Mouse (Mus musculus): ENCODE results near the gene 4931406P16Rik.
"Not testable (repeated sequence)": the region's sequence is repeated elsewhere in the genome, so short reads cannot be mapped to it uniquely, and the experiment has no call there.

4931406P16Rik gene

DNA sequence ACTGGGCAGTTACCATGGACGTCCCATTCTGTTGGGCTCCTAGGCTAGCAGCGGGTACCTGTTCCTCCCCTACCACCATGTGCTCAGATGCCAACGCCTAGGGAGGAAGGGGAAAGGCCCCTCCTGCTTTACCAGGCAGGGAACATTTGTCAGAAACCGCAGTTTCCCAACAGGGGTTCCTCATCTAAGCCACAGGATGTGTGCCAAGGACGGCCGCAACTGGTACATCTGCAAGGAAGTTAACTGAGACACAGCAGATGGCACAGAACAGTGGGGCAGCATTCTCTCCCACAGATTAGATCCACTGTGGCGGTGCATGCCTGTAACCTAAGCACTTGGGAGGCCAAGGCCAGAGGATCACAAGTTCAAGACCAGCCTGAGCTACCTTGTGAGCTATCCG is 98.7 kb downstream of the 4931406P16Rik start:
- no peak for DNase-seq (ENCODE audit: low spot score in 2 of 2)

DNA sequence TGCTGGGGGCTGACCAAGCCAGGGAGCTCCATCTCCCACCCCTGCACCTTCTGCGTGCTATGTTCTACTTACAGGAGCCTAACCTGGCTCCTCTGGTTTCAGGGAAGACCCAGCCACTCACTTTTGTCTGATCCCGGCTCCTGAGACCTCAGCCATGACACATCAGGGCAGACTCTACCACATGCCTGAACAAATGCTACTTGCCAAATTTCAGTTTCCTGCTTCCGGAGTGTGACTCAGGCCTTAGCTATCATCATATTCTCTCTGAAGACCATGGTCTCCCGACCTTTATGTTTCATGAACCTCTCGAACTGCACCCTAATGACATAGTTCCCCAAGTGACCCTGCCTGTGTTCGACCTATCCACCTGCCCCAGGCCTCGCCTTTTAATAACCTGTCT is 100.1 kb downstream of the 4931406P16Rik start:
- no peak for DNase-seq (ENCODE audit: low spot score in 2 of 2)

DNA sequence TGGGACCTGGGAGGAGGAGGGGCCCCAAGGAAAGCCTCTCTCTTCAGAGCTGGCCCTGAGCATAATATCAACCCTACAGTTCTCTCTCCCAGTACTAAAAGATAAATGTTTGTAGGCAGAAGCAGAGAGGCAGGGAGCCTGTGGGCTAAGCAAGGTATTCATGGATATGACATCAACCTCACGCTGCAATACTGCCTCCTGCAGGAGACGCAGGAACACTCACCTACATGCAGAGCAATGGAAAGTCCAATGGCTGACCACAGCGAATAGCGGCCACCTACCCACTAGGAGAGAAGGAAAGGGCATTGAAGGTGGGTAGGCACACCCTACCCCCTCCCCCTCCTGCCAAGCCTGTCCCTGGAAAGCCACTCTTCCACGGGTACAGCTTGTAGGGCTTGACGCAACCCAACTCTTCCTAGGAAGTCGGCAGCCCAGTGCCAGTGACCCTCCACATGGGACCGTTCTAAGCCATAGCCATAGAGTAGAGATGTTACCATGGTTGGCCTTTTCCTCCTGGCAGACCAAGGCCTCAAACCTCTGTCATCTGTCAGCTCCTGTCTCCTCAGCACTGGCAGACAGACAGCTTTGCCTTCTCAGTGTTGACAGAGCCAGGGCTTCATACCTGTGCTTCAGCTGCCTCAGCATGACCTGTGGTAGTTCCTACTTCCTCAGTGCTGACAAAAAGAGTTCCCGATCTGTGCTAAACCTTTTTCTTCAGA is 105.2 kb downstream of the 4931406P16Rik start:
- DNase-seq (ENCODE audit: low spot score in 2 of 2): no peak

DNA sequence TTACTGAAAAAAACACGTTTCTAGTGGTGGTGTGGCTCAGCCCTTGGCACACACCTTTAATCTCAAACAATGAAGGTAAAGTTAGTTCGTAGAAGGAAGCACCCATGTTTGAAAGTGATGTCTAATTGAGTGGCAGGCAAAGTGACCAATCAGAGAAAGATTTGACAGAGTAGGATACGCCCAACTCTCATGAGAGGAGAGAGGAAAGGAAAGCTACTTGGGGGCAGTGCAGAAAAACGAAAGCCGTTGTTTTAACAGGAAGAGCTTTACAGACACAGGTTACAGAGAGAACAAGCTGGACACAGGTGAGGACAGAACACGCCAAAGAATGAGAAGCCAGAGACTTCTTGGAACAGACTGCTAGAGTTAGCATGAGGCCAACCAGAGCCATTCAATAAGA is 107.0 kb downstream of the 4931406P16Rik start:
- no peak for DNase-seq (ENCODE audit: low spot score in 2 of 2)

DNA sequence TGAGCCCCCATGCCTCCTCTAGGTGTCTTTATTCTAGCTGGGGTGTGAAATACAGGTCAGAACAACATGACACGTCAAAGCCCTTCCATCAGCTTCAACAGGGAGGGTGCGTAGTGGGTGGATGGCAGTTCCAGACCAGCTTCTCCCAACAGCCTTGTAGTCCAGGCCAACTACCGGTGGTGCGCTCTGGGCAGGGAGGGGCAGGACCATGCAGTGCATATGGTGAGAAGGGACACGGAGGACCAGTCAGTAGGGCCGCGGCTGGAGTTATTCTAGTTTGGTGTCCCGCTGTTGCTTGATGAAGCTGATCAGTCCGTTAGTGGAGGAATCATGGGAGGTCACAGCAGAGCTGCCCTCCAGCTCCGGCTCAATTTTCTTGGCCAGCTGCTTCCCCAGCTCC is 111.2 kb downstream of the 4931406P16Rik start:
- not testable (repeated sequence) for DNase-seq (ENCODE audit: low spot score in 2 of 2)

DNA sequence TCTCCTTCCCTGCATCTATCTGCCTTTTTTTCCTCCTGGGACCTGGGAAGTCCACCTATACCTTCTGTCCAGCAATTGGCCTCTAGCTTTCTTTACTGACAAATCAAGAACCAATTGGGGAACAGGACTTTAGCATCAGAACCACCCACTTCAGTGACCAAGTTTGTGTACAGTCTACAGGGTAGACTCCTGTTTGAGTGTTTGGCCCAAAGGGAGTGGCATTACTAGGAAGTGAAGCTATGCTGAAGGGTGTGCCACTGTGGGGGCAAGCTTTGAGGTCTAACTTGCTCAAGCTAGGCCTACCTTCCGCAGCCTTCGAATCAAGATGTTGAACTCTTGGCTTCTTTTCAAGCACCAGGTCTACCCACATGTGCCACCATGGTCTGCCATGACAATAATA is 112.5 kb downstream of the 4931406P16Rik start:
- no peak for DNase-seq (ENCODE audit: low spot score in 2 of 2)

DNA sequence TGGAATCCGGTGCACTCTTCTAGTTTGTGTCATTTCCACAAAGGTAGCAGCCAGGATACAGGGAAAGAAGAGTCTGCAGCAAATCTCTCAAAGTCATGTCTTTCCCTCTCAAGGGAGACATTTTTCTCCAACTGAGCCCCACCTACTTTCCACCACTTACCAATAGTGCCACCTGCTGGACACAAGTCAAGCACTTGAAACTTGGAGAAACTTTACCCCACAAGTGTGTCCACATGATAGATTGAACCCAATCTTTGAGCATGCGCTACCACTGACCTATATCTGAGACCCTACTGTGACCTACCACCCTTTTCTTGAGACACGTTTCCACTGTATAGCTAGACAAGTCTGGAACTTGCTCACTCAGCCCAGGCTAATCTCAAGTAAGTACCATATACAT is 115.0 kb downstream of the 4931406P16Rik start:
- DNase-seq (ENCODE audit: low spot score in 2 of 2): peak in 1 of 2 experiments; percentile 34

DNA sequence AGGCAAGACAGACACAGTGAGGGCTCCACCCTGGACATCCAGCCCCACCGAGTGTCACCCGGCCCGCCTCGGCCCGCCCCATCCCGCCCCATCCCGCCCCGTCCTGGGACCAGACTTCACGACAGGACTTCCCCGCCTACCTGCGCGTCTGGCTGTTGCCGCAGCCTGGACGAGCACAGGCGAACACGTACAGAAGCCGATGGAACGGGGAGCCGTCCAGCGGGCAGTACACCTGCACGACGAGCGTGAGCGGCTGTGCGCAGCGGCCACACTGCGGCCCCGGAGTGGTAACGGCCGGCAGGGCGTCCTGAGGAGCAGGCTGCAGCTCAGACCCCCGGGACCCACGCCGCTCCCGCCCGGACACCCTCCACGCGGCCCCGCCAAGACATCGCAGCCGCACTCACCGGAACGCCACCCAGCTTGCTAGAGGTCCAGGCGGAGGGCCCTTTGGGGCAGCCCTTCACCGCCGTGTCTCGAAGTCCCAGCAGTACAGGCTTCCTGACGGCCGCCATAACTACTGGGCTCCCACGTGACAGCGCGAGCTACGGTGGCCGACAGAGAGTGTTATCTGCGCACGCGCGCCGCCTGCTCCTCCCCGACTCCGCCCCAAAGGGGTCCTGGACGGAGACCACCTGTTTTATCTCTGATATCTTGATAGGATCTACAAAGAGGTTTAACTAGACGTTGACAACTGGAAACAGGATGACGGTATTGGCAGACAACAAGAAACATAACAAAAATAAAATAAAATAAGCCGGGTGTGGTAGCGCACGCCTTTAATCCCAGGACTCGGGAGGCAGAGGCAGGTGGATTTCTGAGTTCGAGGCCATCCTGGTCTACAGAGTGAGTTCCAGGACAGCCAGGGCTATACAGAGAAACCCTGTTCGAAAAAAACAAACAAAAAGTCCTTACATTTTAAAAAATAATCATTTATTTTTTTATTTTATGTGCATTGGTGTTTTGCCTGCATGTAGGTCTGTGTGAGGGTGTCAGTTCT is 116.9 kb downstream of the 4931406P16Rik start, which contains the start of gene Pdcd2l:
Gene Pdcd2l, minus strand, starts transcription at position 530 of the 997 bp plus-strand sequence.
- peak; percentile 86 to 90 for DNase-seq (ENCODE audit: low spot score in 2 of 2)

DNA sequence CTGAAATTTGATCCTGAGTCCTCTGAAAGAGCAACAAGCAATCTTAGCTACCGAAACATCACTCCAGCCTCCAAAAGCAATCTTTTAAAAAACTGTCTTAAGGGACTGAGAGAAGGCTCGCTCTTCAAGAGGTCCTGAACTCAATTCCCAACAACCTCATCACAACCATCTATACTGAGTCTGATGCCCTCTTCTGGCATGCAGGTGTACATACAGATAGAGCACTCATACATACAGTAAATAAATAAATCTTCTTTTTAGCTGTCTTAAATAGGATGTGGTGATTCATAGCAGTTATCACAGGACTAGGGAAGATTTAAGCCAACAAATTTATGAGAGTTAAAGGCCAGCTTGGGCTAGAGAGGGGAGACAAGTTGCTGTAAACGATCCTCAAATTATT is 117.7 kb downstream of the 4931406P16Rik start:
- DNase-seq (ENCODE audit: low spot score in 2 of 2): no peak

DNA sequence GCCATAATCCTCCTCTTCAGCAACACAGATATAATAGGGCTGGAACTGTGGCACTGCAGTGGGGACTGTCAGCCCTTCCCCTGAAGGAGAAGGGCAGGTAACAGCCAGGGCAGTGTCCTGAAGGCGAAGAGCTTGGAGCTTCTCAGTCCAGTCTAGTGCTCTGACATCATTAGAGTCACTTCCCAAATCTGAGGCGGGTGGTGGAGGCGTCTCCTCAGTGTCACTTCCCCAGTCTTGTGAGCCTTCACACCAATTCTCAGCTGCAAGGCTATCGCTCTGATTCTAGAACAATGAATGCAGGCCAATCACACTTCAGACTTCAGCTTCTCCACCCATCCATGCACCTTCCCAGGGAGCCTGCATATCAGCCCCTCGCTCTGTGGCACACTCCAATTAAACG is 120.5 kb downstream of the 4931406P16Rik start:
- no peak for DNase-seq (ENCODE audit: low spot score in 2 of 2)

DNA sequence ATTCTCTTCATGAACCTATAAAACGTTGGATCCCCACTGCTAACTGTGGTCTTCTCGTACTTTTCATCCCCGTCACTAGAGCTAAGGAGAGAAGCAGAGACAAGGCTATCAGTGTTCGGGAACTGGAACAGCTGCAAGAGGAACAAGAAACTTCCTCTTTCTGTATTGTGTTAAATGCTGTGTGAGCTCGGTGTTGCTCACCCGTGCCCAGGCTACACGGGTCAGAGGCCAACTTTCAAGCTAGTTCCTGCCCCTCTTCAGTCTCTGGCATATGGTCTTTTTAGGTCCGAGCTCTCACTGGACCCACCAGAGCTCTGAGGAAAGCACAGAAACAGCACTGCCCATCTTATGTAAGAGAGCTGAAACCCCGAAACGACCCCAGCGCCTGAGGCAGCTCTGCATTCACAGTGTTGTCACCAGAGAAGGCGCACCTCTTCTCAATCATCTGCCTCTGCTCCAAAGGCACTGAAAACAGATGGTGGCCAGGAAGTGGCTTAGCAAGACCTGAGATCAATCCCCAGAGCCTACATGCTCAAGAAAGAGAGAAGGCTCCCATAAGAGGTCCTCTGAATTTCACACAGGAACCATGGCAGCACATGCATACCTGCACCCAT is 123.9 kb downstream of the 4931406P16Rik start:
- no peak for DNase-seq (ENCODE audit: low spot score in 2 of 2)

Data from urinary bladder, postnatal 36 days (tissue).